Mouse (Mus musculus): ENCODE measurements around the gene Mfsd14a. TPM values are rescaled to one million over a fixed set of nuclear protein-coding genes. Genes with fewer than 3 reads are reported as not detected.

Mfsd14a gene
- total and polyA plus RNA-seq, 2 experiments: 14.3 to 34.4 TPM

GRCm38 (mm10) chr3:116638572-116638971 lies 23.9 kb downstream of the Mfsd14a start:
- WGBS: 82% methylated on average over 7 of the region's 7 CpGs
- peaks cover 70% of the 10 kb centered on the region for H3K36me3 ChIP-seq (ENCODE audit: control insufficient read depth, insufficient read depth, low read length)
- H3K27me3 ChIP-seq (ENCODE audit: control insufficient read depth, insufficient read depth, low read length): no peaks in the 10 kb centered on the region
- no peaks in the 10 kb centered on the region for H3K4me1 ChIP-seq (ENCODE audit: control insufficient read depth, insufficient read depth, low read length)
- H3K27ac ChIP-seq (replicated peaks; ENCODE audit: insufficient read depth, low read depth, low read length): peak overlapping the region; percentile 3; the same call in 1 of the 2 replicates
- DNase-seq (ENCODE audit: extremely low read depth, low read depth, low spot score): no peak
- H3K9ac ChIP-seq (ENCODE audit: low read depth, low read length): no peak overlapping the region
- TF ChIP-seq POLR2A (IDR thresholded peaks at IDR 0.05; ENCODE audit: extremely low read depth, insufficient read depth, low read length) (no peak), CTCF (IDR thresholded peaks at IDR 0.05; ENCODE audit: low read depth, low read length) (no peak)
- H3K4me3 ChIP-seq (ENCODE audit: insufficient read depth, low read depth, low read length): no peak overlapping the region
- no peaks in the 10 kb centered on the region for H3K79me2 ChIP-seq (ENCODE audit: control insufficient read depth, insufficient read depth, low read length)

- no peak overlapping the region for H3K4me3 ChIP-seq (ENCODE audit: insufficient read depth, low read depth, low read length)
- no peak for TF ChIP-seq CTCF (IDR thresholded peaks at IDR 0.05; ENCODE audit: low read depth, low read length)
- no peak for TF ChIP-seq POLR2A (IDR thresholded peaks at IDR 0.05; ENCODE audit: extremely low read depth, insufficient read depth, low read length)
- no peaks in the 10 kb centered on the region for H3K27me3 ChIP-seq (ENCODE audit: control insufficient read depth, insufficient read depth, low read length)
- H3K27ac ChIP-seq (replicated peaks; ENCODE audit: insufficient read depth, low read depth, low read length): no peak overlapping the region
- H3K79me2 ChIP-seq (ENCODE audit: control insufficient read depth, insufficient read depth, low read length): no peaks in the 10 kb centered on the region
- WGBS: 89% methylated on average over 9 of the region's 9 CpGs
- peaks cover 70% of the 10 kb centered on the region for H3K36me3 ChIP-seq (ENCODE audit: control insufficient read depth, insufficient read depth, low read length)
- DNase-seq (ENCODE audit: extremely low read depth, low read depth, low spot score): no peak
- no peaks in the 10 kb centered on the region for H3K4me1 ChIP-seq (ENCODE audit: control insufficient read depth, insufficient read depth, low read length)
- no peak overlapping the region for H3K9ac ChIP-seq (ENCODE audit: low read depth, low read length)
These were observed 24.6 kb downstream of the Mfsd14a start for GRCm38 (mm10) chr3:116637693-116638476.

- no peaks in the 10 kb centered on the region for H3K79me2 ChIP-seq (ENCODE audit: control insufficient read depth, insufficient read depth, low read length)
- H3K4me1 ChIP-seq (ENCODE audit: control insufficient read depth, insufficient read depth, low read length): no peaks in the 10 kb centered on the region
- DNase-seq (ENCODE audit: extremely low read depth, low read depth, low spot score): no peak
- H3K9ac ChIP-seq (ENCODE audit: low read depth, low read length): no peak overlapping the region
- no peaks in the 10 kb centered on the region for H3K27me3 ChIP-seq (ENCODE audit: control insufficient read depth, insufficient read depth, low read length)
- WGBS: 52% methylated on average over 5 of the region's 5 CpGs
- H3K36me3 ChIP-seq (ENCODE audit: control insufficient read depth, insufficient read depth, low read length): peaks cover 69% of the 10 kb centered on the region
- H3K4me3 ChIP-seq (ENCODE audit: insufficient read depth, low read depth, low read length): no peak overlapping the region
- no peak overlapping the region for H3K27ac ChIP-seq (replicated peaks; ENCODE audit: insufficient read depth, low read depth, low read length)
- TF ChIP-seq POLR2A (IDR thresholded peaks at IDR 0.05; ENCODE audit: extremely low read depth, insufficient read depth, low read length) (no peak), CTCF (IDR thresholded peaks at IDR 0.05; ENCODE audit: low read depth, low read length) (no peak)
These were observed 26.7 kb downstream of the Mfsd14a start for GRCm38 (mm10) chr3:116635799-116636198.

- no peak overlapping the region for H3K4me3 ChIP-seq (ENCODE audit: insufficient read depth, low read depth, low read length)
- no peaks in the 10 kb centered on the region for H3K27me3 ChIP-seq (ENCODE audit: control insufficient read depth, insufficient read depth, low read length)
- H3K9ac ChIP-seq (ENCODE audit: low read depth, low read length): no peak overlapping the region
- peaks cover 68% of the 10 kb centered on the region for H3K36me3 ChIP-seq (ENCODE audit: control insufficient read depth, insufficient read depth, low read length)
- no peaks in the 10 kb centered on the region for H3K4me1 ChIP-seq (ENCODE audit: control insufficient read depth, insufficient read depth, low read length)
- no peak for DNase-seq (ENCODE audit: extremely low read depth, low read depth, low spot score)
- H3K79me2 ChIP-seq (ENCODE audit: control insufficient read depth, insufficient read depth, low read length): no peaks in the 10 kb centered on the region
- no peak overlapping the region for H3K27ac ChIP-seq (replicated peaks; ENCODE audit: insufficient read depth, low read depth, low read length)
- 94% methylated on average over 8 of the region's 8 CpGs for WGBS
- no peak for TF ChIP-seq CTCF (IDR thresholded peaks at IDR 0.05; ENCODE audit: low read depth, low read length)
- TF ChIP-seq POLR2A (IDR thresholded peaks at IDR 0.05; ENCODE audit: extremely low read depth, insufficient read depth, low read length): no peak
These were observed 27.6 kb downstream of the Mfsd14a start for GRCm38 (mm10) chr3:116634853-116635252.

- Histone ChIP-seq H3K27ac (replicated peaks; ENCODE audit: insufficient read depth, low read depth, low read length) (no peak overlapping the region), H3K4me3 (ENCODE audit: insufficient read depth, low read depth, low read length) (no peak overlapping the region), H3K36me3 (ENCODE audit: control insufficient read depth, insufficient read depth, low read length) (peaks cover 61% of the 10 kb centered on the region), H3K27me3 (ENCODE audit: control insufficient read depth, insufficient read depth, low read length) (no peaks in the 10 kb centered on the region), H3K4me1 (ENCODE audit: control insufficient read depth, insufficient read depth, low read length) (no peaks in the 10 kb centered on the region), H3K79me2 (ENCODE audit: control insufficient read depth, insufficient read depth, low read length) (no peaks in the 10 kb centered on the region), H3K9ac (ENCODE audit: low read depth, low read length) (no peak overlapping the region)
- TF ChIP-seq POLR2A (IDR thresholded peaks at IDR 0.05; ENCODE audit: extremely low read depth, insufficient read depth, low read length) (no peak), CTCF (IDR thresholded peaks at IDR 0.05; ENCODE audit: low read depth, low read length) (no peak)
- WGBS: 78% methylated on average over 3 of the region's 3 CpGs
- no peak for DNase-seq (ENCODE audit: extremely low read depth, low read depth, low spot score)
These were observed 28.4 kb downstream of the Mfsd14a start for GRCm38 (mm10) chr3:116634091-116634490.

GRCm38 (mm10) chr3:116632971-116633370 lies 29.5 kb downstream of the Mfsd14a start:
- TF ChIP-seq POLR2A (IDR thresholded peaks at IDR 0.05; ENCODE audit: extremely low read depth, insufficient read depth, low read length) (no peak), CTCF (IDR thresholded peaks at IDR 0.05; ENCODE audit: low read depth, low read length) (no peak)
- WGBS: 24% methylated on average over 3 of the region's 3 CpGs
- H3K79me2 ChIP-seq (ENCODE audit: control insufficient read depth, insufficient read depth, low read length): no peaks in the 10 kb centered on the region
- no peaks in the 10 kb centered on the region for H3K4me1 ChIP-seq (ENCODE audit: control insufficient read depth, insufficient read depth, low read length)
- no peak overlapping the region for H3K27ac ChIP-seq (replicated peaks; ENCODE audit: insufficient read depth, low read depth, low read length)
- H3K4me3 ChIP-seq (ENCODE audit: insufficient read depth, low read depth, low read length): no peak overlapping the region
- H3K9ac ChIP-seq (ENCODE audit: low read depth, low read length): no peak overlapping the region
- peaks cover 57% of the 10 kb centered on the region for H3K36me3 ChIP-seq (ENCODE audit: control insufficient read depth, insufficient read depth, low read length)
- no peaks in the 10 kb centered on the region for H3K27me3 ChIP-seq (ENCODE audit: control insufficient read depth, insufficient read depth, low read length)
- DNase-seq (ENCODE audit: extremely low read depth, low read depth, low spot score): peak; percentile 46
